Mouse (Mus musculus) bone marrow, adult 2 months (tissue): ENCODE measurements around the gene Gm44511.
"Not testable (repeated sequence)": the region's sequence is repeated elsewhere in the genome, so short reads cannot be mapped to it uniquely, and the experiment has no call there.

Source experiments
- CTCF ChIP-seq: fragments of 200-500 bp; IDR thresholded peaks from 2 replicates; pipeline ENCODE4 v1.5.1; 2011; ENCODE audit warnings: low read length, control low read depth; ENCODE audit not compliant: control insufficient read depth, insufficient read depth
- POLR2A ChIP-seq: fragments of 200-500 bp; IDR thresholded peaks from 2 replicates; pipeline ENCODE4 v1.6.1; 2011; ENCODE audit warnings: low read depth, mild to moderate bottlenecking, control low read depth, low read length, borderline replicate concordance; ENCODE audit not compliant: control insufficient read depth

- not testable (repeated sequence) for TF ChIP-seq CTCF, POLR2A
These were observed 35.6 kb downstream of the Gm44511 start for GRCm38 (mm10) chr6:128790491-128790994.
